ENCODE assay signal across 26 mouse cellular contexts in genomic region chr12:116846220-116846619, GRCm38 (mm10).
DNase-seq lines count a peak whose midpoint lies in the region; ATAC-seq and TF ChIP-seq lines count a peak whose summit lies in the region.
"Had no signal": no experiment of that assay in that cellular context is flagged by ENCODE, and none has a peak within 500 bp of the region (broad histone marks: within the 10 kb centered on the region; RNA-seq: fewer than 3 reads in every experiment).

No protein-coding gene starts in this region.

- TF ChIP-seq POLR2A in lung, adult 2 months (IDR thresholded peaks at IDR 0.05; ENCODE audit: borderline replicate concordance, extremely low read depth, low read depth, low read length), result no peak

- no peaks in the 10 kb centered on the region for H3K27me3 ChIP-seq in lung, embryonic 14.5 days (ENCODE audit: insufficient read depth, low read length)
- no peaks in the 10 kb centered on the region for H3K27me3 ChIP-seq in midbrain, embryonic 13.5 days
- H3K27me3 ChIP-seq: embryonic facial prominence, embryonic 12.5 days; heart, embryonic 13.5 days; limb, embryonic 15.5 days; lung, embryonic 15.5 days; neural tube, embryonic 13.5 days had no signal

- no peaks in the 10 kb centered on the region for H3K36me3 ChIP-seq in lung, embryonic 14.5 days (ENCODE audit: insufficient read depth)
- H3K36me3 ChIP-seq in midbrain, embryonic 13.5 days, result no peaks in the 10 kb centered on the region
- H3K36me3 ChIP-seq: embryonic facial prominence, embryonic 12.5 days; heart, embryonic 13.5 days; limb, embryonic 10.5 days; limb, embryonic 15.5 days; lung, embryonic 15.5 days; neural tube, embryonic 13.5 days had no signal

- no peak overlapping the region for H3K4me2 ChIP-seq in lung, embryonic 14.5 days
- no peak overlapping the region for H3K4me2 ChIP-seq in midbrain, embryonic 13.5 days (replicated peaks)
- H3K4me2 ChIP-seq: embryonic facial prominence, embryonic 12.5 days; heart, embryonic 13.5 days; limb, embryonic 15.5 days; lung, embryonic 15.5 days; neural tube, embryonic 13.5 days had no signal

- H3K9ac ChIP-seq in lung, embryonic 14.5 days, result no peak overlapping the region
- no peak overlapping the region for H3K9ac ChIP-seq in midbrain, embryonic 13.5 days (replicated peaks)
- H3K9ac ChIP-seq: embryonic facial prominence, embryonic 12.5 days; heart, embryonic 13.5 days; limb, embryonic 15.5 days; liver, embryonic 14.5 days; lung, embryonic 15.5 days; neural tube, embryonic 13.5 days had no signal

- no peak for ATAC-seq in lung, embryonic 14.5 days (ENCODE audit: insufficient read depth)
- peak; percentile 37; the same call in 1 of the 2 replicates for ATAC-seq in midbrain, embryonic 13.5 days
- ATAC-seq: forebrain, embryonic 14.5 days; hindbrain, embryonic 16.5 days had no signal

- TF ChIP-seq CTCF in lung, embryonic 14.5 days (IDR thresholded peaks at IDR 0.05; ENCODE audit: low read depth), result no peak
- no peak for TF ChIP-seq CTCF in lung, adult 2 months (IDR thresholded peaks at IDR 0.05; ENCODE audit: insufficient read depth, low read length)

- no peaks in the 10 kb centered on the region for H3K4me1 ChIP-seq in lung, embryonic 14.5 days (ENCODE audit: insufficient read depth)
- H3K4me1 ChIP-seq in lung, adult 2 months (ENCODE audit: control insufficient read depth, insufficient read depth, low read length), result no peaks in the 10 kb centered on the region
- H3K4me1 ChIP-seq in midbrain, embryonic 13.5 days (replicated peaks), result peaks cover 6% of the 10 kb centered on the region
- H3K4me1 ChIP-seq: embryonic facial prominence, embryonic 12.5 days; heart, embryonic 13.5 days; limb, embryonic 10.5 days; limb, embryonic 15.5 days; lung, embryonic 15.5 days; neural tube, embryonic 13.5 days had no signal

- DNase-seq in lung, embryonic 14.5 days, result peak; percentile 36
- DNase-seq in lung, adult 2 months, result no peak
- peak; percentile 7 for DNase-seq in ZHBTc4 (ENCODE audit: low read depth, low spot score)
- DNase-seq in right cerebral cortex, postnatal 14 days, result no peak
- DNase-seq in embryo, embryonic 10.5 days (ENCODE audit: low spot score), result no peak
- DNase-seq: adrenal gland, adult 2 months; B cell, adult 2 months; cerebellum, adult 11 months; cerebellum, adult 9-10 months; cerebellum, postnatal 36 days; embryo, embryonic 11 days; gastrocnemius, adult 2 months; gastrocnemius, postnatal 36 days; heart, postnatal 10 days; kidney, adult 18-20 months; kidney, postnatal 4 days had no signal

- H3K9me3 ChIP-seq in lung, embryonic 14.5 days (ENCODE audit: low read depth, low read length), result no peaks in the 10 kb centered on the region
- no peaks in the 10 kb centered on the region for H3K9me3 ChIP-seq in midbrain, embryonic 13.5 days
- H3K9me3 ChIP-seq: embryonic facial prominence, embryonic 12.5 days; heart, embryonic 13.5 days; limb, embryonic 10.5 days; limb, embryonic 15.5 days; lung, embryonic 15.5 days; neural tube, embryonic 13.5 days had no signal

- H3K4me3 ChIP-seq in lung, embryonic 14.5 days (ENCODE audit: low read depth, low read length), result no peak overlapping the region
- H3K4me3 ChIP-seq in lung, adult 2 months (replicated peaks; ENCODE audit: extremely low read depth, low read depth, low read length), result no peak overlapping the region
- no peak overlapping the region for H3K4me3 ChIP-seq in midbrain, embryonic 13.5 days (replicated peaks)
- H3K4me3 ChIP-seq: embryonic facial prominence, embryonic 12.5 days; gastrocnemius, adult 2 months; heart, embryonic 13.5 days; limb, embryonic 10.5 days; limb, embryonic 15.5 days; lung, embryonic 15.5 days; neural tube, embryonic 13.5 days had no signal

- H3K27ac ChIP-seq in lung, embryonic 14.5 days (ENCODE audit: low read depth), result no peak overlapping the region
- H3K27ac ChIP-seq in midbrain, embryonic 13.5 days, result 0 out of 2 replicates have a peak overlapping the region, but pooled peaks have one; percentile 49
- H3K27ac ChIP-seq: embryonic facial prominence, embryonic 12.5 days; gastrocnemius, adult 2 months; heart, embryonic 13.5 days; limb, embryonic 10.5 days; limb, embryonic 15.5 days; liver, embryonic 14.5 days; lung, embryonic 15.5 days; neural tube, embryonic 13.5 days had no signal

Comparison
In these comparisons a context has a peak if more than half of its experiments do, and no peak if none do; other contexts are left out.
1. DNase-seq: peak in lung, embryonic 14.5 days (single experiment) and ZHBTc4 (single experiment); none in lung, adult 2 months (single experiment), right cerebral cortex, postnatal 14 days (single experiment) and embryo, embryonic 10.5 days (single experiment).